Comparison of ENCODE assay signal across 27 mouse cellular contexts in the genomic region with DNA sequence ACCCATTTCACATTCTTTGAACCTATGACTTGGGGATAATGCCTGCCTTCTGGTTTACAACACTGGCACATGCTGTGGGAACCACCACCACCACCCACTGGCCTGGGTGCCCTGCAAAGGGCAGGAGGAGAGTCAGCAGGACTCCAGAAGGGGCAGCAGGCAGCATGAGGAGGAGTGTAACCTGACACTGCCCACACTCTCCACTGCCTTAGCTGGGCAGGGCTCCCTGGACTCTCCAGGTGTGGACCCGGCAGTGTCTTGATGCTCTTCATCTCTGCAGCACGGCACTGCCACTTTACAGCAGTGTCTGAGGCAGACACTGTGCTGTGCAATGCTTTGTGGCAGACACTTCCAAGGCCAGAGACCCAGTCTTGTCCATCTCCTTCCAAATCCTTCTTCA. TPM values are rescaled to one million over a fixed set of nuclear protein-coding genes. Genes with fewer than 3 reads are reported as not detected.
DNase-seq lines count a peak whose midpoint lies in the region; ATAC-seq and TF ChIP-seq lines count a peak whose summit lies in the region.
"Had no signal": no experiment of that assay in that cellular context is flagged by ENCODE, and none has a peak within 500 bp of the region (broad histone marks: within the 10 kb centered on the region; RNA-seq: fewer than 3 reads in every experiment).

No protein-coding gene starts in this region.

- no peak overlapping the region for H3K27ac ChIP-seq in kidney, embryonic 14.5 days (ENCODE audit: low read depth, low read length)
- H3K27ac ChIP-seq in kidney, embryonic 16.5 days (ENCODE audit: low read length) = no peak overlapping the region
- H3K27ac ChIP-seq in cerebellum, adult 2 months (ENCODE audit: insufficient read depth, low read length) = no peak overlapping the region
- no peak overlapping the region for H3K27ac ChIP-seq in hindbrain, embryonic 11.5 days (ENCODE audit: low read depth, low read length)
- H3K27ac ChIP-seq: embryonic facial prominence, embryonic 13.5 days; embryonic facial prominence, embryonic 15.5 days; forebrain, embryonic 13.5 days; forebrain, embryonic 15.5 days had no signal

- no peak for TF ChIP-seq POLR2A in cerebellum, adult 2 months (IDR thresholded peaks at IDR 0.05; ENCODE audit: borderline replicate concordance, insufficient read depth, low read length)

- no peaks in the 10 kb centered on the region for H3K27me3 ChIP-seq in kidney, embryonic 14.5 days (ENCODE audit: control insufficient read depth, insufficient read depth, low read length)
- H3K27me3 ChIP-seq in kidney, embryonic 16.5 days (ENCODE audit: insufficient read depth, low read length) = no peaks in the 10 kb centered on the region
- H3K27me3 ChIP-seq in cerebellum, adult 2 months (ENCODE audit: control insufficient read depth, insufficient read depth, low read length) = no peaks in the 10 kb centered on the region
- no peaks in the 10 kb centered on the region for H3K27me3 ChIP-seq in hindbrain, embryonic 11.5 days (ENCODE audit: control insufficient read depth, insufficient read depth, low read length)
- H3K27me3 ChIP-seq: CH12.LX; embryonic facial prominence, embryonic 13.5 days; embryonic facial prominence, embryonic 15.5 days; forebrain, embryonic 13.5 days; forebrain, embryonic 15.5 days; Patski had no signal

- no peaks in the 10 kb centered on the region for H3K9me3 ChIP-seq in kidney, embryonic 14.5 days (ENCODE audit: control insufficient read depth, low read length)
- no peaks in the 10 kb centered on the region for H3K9me3 ChIP-seq in kidney, embryonic 16.5 days (ENCODE audit: low read length)
- H3K9me3 ChIP-seq in hindbrain, embryonic 11.5 days (ENCODE audit: control insufficient read depth, low read length) = no peaks in the 10 kb centered on the region
- H3K9me3 ChIP-seq: embryonic facial prominence, embryonic 13.5 days; embryonic facial prominence, embryonic 15.5 days; forebrain, embryonic 13.5 days; forebrain, embryonic 15.5 days; G1E had no signal

- no peaks in the 10 kb centered on the region for H3K36me3 ChIP-seq in kidney, embryonic 14.5 days (ENCODE audit: control insufficient read depth, insufficient read depth, low read length)
- no peaks in the 10 kb centered on the region for H3K36me3 ChIP-seq in kidney, embryonic 16.5 days (ENCODE audit: insufficient read depth, low read length)
- no peaks in the 10 kb centered on the region for H3K36me3 ChIP-seq in hindbrain, embryonic 11.5 days (ENCODE audit: control insufficient read depth, insufficient read depth, low read length)
- H3K36me3 ChIP-seq: embryonic facial prominence, embryonic 13.5 days; embryonic facial prominence, embryonic 15.5 days; forebrain, embryonic 15.5 days; G1E had no signal

- no peaks in the 10 kb centered on the region for H3K4me1 ChIP-seq in kidney, embryonic 14.5 days (ENCODE audit: control insufficient read depth, insufficient read depth, low read length)
- H3K4me1 ChIP-seq in kidney, embryonic 16.5 days (ENCODE audit: insufficient read depth, low read length) = peaks cover 3% of the 10 kb centered on the region; the same call in 1 of the 2 replicates
- H3K4me1 ChIP-seq in cerebellum, adult 2 months (ENCODE audit: control insufficient read depth, insufficient read depth, low read length) = no peaks in the 10 kb centered on the region
- no peaks in the 10 kb centered on the region for H3K4me1 ChIP-seq in hindbrain, embryonic 11.5 days (replicated peaks; ENCODE audit: control insufficient read depth, insufficient read depth, low read length)
- H3K4me1 ChIP-seq: embryonic facial prominence, embryonic 13.5 days; embryonic facial prominence, embryonic 15.5 days; forebrain, embryonic 13.5 days had no signal

- DNase-seq in kidney, adult 11 months = no peak
- DNase-seq in kidney, postnatal 36 days = no peak
- DNase-seq in cerebellum, adult 2 months = no peak
- DNase-seq in hindbrain, embryonic 11.5 days (ENCODE audit: low spot score) = no peak
- DNase-seq: adrenal gland, adult 2 months; adrenal gland, postnatal 10 days; adrenal gland, postnatal 25 days; B cell, adult 2 months; cerebellum, adult 11 months; cerebellum, adult 18-20 months; cerebellum, adult 9-10 months; cerebellum, postnatal 10 days; cerebellum, postnatal 25 days; embryo, embryonic 11 days; forebrain, postnatal 0 days had no signal

- no peak overlapping the region for H3K9ac ChIP-seq in kidney, embryonic 14.5 days (ENCODE audit: low read depth, low read length)
- H3K9ac ChIP-seq in kidney, embryonic 16.5 days (replicated peaks; ENCODE audit: low read length) = no peak overlapping the region
- no peak overlapping the region for H3K9ac ChIP-seq in hindbrain, embryonic 11.5 days (ENCODE audit: low read depth, low read length)
- H3K9ac ChIP-seq: embryonic facial prominence, embryonic 13.5 days; embryonic facial prominence, embryonic 15.5 days; forebrain, embryonic 13.5 days; forebrain, embryonic 15.5 days; forebrain, postnatal 0 days had no signal

- WGBS in kidney, embryonic 14.5 days = 11% methylated on average over 2 of the region's 2 CpGs
- 21% methylated on average over 2 of the region's 2 CpGs for WGBS in kidney, embryonic 16.5 days
- WGBS in cerebellum, adult 2 months = 65% methylated on average over 2 of the region's 2 CpGs
- WGBS in hindbrain, embryonic 11.5 days = 48% methylated on average over 2 of the region's 2 CpGs

- H3K4me2 ChIP-seq in kidney, embryonic 14.5 days (replicated peaks; ENCODE audit: low read depth, low read length) = no peak overlapping the region
- H3K4me2 ChIP-seq in kidney, embryonic 16.5 days (replicated peaks; ENCODE audit: low read depth, low read length) = no peak overlapping the region
- H3K4me2 ChIP-seq in hindbrain, embryonic 11.5 days (replicated peaks; ENCODE audit: low read depth, low read length) = no peak overlapping the region
- H3K4me2 ChIP-seq: embryonic facial prominence, embryonic 13.5 days; embryonic facial prominence, embryonic 15.5 days; forebrain, embryonic 13.5 days; forebrain, embryonic 15.5 days had no signal

- 0 out of 2 replicates have a peak, but pooled peaks have one; percentile 57 for ATAC-seq in kidney, embryonic 14.5 days (ENCODE audit: low FRiP score, low TSS enrichment)
- ATAC-seq in kidney, embryonic 16.5 days (ENCODE audit: low FRiP score, low TSS enrichment) = peak; percentile 70; the same call in 1 of the 2 replicates
- ATAC-seq in common myeloid progenitor, adult 5-6 weeks (replicated peaks; ENCODE audit: low read depth, poor library complexity, severe bottlenecking) = 0 out of 2 replicates have a peak, but pooled peaks have one; percentile 15
- ATAC-seq in megakaryocyte progenitor cell, adult 5-6 weeks (replicated peaks; ENCODE audit: poor library complexity) = peak; percentile 43
- no peak for ATAC-seq in hindbrain, embryonic 11.5 days (ENCODE audit: low FRiP score)
- ATAC-seq: CD4-positive, CD25-positive, alpha-beta regulatory T cell, adult 4 months; forebrain, embryonic 13.5 days; forebrain, embryonic 15.5 days; forebrain, postnatal 0 days; Patski had no signal

- no peak overlapping the region for H3K4me3 ChIP-seq in kidney, embryonic 14.5 days (ENCODE audit: low read length)
- no peak overlapping the region for H3K4me3 ChIP-seq in kidney, embryonic 16.5 days (ENCODE audit: low read length)
- H3K4me3 ChIP-seq in cerebellum, adult 2 months (replicated peaks; ENCODE audit: insufficient read depth, low read depth, low read length) = no peak overlapping the region
- H3K4me3 ChIP-seq in hindbrain, embryonic 11.5 days (ENCODE audit: low read depth, low read length) = no peak overlapping the region
- H3K4me3 ChIP-seq: embryonic facial prominence, embryonic 13.5 days; embryonic facial prominence, embryonic 15.5 days; forebrain, embryonic 13.5 days; forebrain, embryonic 15.5 days had no signal

- no peak for TF ChIP-seq CTCF in cerebellum, adult 2 months (IDR thresholded peaks at IDR 0.05; ENCODE audit: borderline replicate concordance, insufficient read depth, low read depth, low read length)

RNA-seq across cellular contexts. Expression of gene Nrf1, which starts 34.3 kb away (rescaled TPM):
- 48.5 and 70.1 TPM in 2 replicates for polyA plus RNA-seq in kidney, embryonic 14.5 days (2014; fragmentation: Nextera tagmentation; extraction: Ambion mirVana)
- polyA plus RNA-seq in kidney, embryonic 16.5 days (2015; fragmentation: Nextera tagmentation; extraction: Ambion mirVana) = 64.4 and 68.2 TPM in 2 replicates
- 60.9 and 61.9 TPM in 2 replicates for total RNA-seq in common myeloid progenitor, adult 5-6 weeks (2017)
- 27.1 and 35.0 TPM in 2 replicates for total RNA-seq in megakaryocyte progenitor cell, adult 5-6 weeks (2015)
- total RNA-seq in megakaryocyte progenitor cell, adult 5-6 weeks (2017) = 52.1 and 65.3 TPM in 2 replicates
- 29.3 and 29.6 TPM in 2 replicates for polyA plus RNA-seq in cerebellum, adult 2 months (2012; rRNA removed)
- 69.9 and 73.0 TPM in 2 replicates for polyA plus RNA-seq in hindbrain, embryonic 11.5 days (2014; fragmentation: Nextera tagmentation; extraction: Ambion mirVana)
